Mouse (Mus musculus): ENCODE data around the gene Cdkal1.

- TF ChIP-seq POLR2AphosphoS2 (IDR thresholded peaks at IDR 0.05; ENCODE audit: insufficient read length, low read depth) (no peak), POLR2A (IDR thresholded peaks at IDR 0.05; ENCODE audit: insufficient read length, low read depth) (no peak), MAX (IDR thresholded peaks at IDR 0.05; ENCODE audit: low read depth) (no peak), E2F4 (IDR thresholded peaks at IDR 0.05; ENCODE audit: insufficient read depth) (no peak), TCF3 (IDR thresholded peaks at IDR 0.05; ENCODE audit: insufficient read length, low read depth) (no peak), USF1 (IDR thresholded peaks at IDR 0.05; ENCODE audit: low read depth) (no peak)
Observed at GRCm38 (mm10) chr13:29615987-29616386, 239.5 kb downstream of the Cdkal1 start.

Measured in myocyte (in vitro differentiated cells).